Mouse (Mus musculus): Measurements from ENCODE around the gene 5330417H12Rik.

Gene 5330417H12Rik

GRCm38 (mm10) chr7:107628383-107628782 is 3.4 kb upstream of the 5330417H12Rik start:
- no peak for DNase-seq (ENCODE audit: extremely low read depth, low read depth)

- no peak for DNase-seq (ENCODE audit: extremely low read depth, low read depth)
These were observed 820 bp upstream of the 5330417H12Rik start for GRCm38 (mm10) chr7:107625781-107626180.

DNA sequence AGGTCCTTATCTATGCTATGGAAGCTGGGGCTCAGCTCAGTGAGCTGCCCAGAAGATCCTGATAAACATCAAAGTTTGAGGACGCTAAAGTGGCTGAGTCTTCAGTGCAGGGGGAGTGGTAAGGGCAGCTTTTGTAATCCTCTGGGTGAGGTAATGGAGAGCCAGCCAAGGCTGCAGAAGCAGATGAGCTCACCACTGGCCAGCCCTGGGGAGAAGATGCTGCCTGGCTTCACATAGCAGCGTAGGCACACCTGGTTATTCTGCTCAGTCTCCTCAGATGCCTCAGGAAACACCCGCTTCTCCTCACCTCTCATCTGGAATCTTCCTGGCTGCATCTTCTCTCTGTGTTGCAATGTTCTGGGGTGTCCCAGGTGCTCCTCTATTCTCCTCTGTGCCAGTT is 529 bp downstream of the 5330417H12Rik start:
- DNase-seq (ENCODE audit: extremely low read depth, low read depth): no peak

- no peak for DNase-seq (ENCODE audit: extremely low read depth, low read depth)
These were observed 4.8 kb downstream of the 5330417H12Rik start for GRCm38 (mm10) chr7:107620137-107620536.

GRCm38 (mm10) chr7:107619225-107619624 is 5.7 kb downstream of the 5330417H12Rik start:
- no peak for DNase-seq (ENCODE audit: extremely low read depth, low read depth)

- no peak for DNase-seq (ENCODE audit: extremely low read depth, low read depth)
These were observed 6.7 kb downstream of the 5330417H12Rik start for GRCm38 (mm10) chr7:107618028-107618992.

DNA sequence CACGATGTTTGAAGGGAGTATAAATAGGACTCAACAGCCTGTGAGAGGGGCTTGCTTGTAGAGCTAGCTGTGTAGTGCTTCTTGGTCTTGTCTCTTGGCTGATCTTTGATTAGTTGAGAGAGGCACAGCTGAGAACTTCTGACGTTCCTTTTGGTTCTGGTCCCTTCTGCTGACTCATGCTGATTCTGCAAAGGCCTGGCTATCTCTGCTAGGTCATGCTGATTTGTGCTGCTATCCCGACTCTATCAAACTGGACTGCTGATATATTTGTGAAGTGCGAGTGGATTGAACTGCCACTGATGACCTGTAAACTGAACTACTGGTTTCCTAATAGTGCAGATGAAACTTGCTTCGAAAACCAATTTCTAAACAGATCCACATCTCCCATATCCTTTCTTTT is 14.1 kb downstream of the 5330417H12Rik start:
- no peak for DNase-seq (ENCODE audit: extremely low read depth, low read depth)

DNA sequence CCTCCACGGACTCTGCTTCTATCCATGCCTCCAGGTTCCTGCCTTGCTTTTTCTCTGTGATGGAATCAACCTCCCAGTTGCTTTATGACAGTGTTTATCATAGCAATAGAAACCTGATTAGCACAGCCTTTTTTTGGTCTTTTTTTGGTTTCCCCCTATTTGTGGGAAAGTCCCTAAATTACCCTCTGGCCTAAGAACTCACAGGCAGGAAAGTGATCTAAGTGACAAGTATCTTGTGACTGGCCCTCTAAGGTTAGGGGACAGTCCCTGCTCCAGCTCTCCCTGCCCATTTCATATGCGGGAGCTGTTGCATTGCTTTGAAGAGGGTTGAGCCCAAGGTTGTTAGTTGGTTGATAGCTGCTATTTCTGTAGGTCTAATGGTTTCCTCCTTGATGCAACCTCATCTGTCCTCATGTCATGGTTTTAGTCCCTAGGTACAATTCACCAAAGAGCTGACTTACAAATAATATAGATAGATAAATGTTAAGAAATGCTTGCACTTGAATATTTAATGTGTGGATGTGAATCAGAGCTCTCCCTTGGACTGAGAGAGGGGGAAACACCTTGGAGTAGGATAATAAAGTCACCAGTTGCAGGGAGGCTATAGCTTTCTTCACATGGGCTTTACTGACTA is 15.2 kb downstream of the 5330417H12Rik start:
- DNase-seq (ENCODE audit: extremely low read depth, low read depth): no peak

DNA sequence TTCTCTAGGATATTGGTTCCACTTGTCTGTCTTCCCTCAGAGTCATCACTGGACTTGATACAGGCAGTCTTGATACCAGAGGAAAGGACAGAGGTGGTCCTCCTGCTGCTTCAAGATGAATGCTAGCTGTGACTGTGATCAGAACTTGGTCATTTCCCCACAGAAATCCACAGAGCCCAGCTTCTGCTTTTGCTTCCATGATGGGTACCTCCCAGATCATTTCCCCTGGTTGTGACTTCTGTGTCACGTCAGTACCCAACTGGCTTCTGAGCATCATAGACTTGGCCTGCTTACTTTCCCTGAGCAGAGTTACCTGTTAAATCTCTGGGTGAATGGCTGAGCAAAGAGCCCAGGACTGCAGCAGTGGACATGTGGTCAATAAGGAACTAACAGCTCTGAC is 17.2 kb downstream of the 5330417H12Rik start:
- no peak for DNase-seq (ENCODE audit: extremely low read depth, low read depth)

- no peak for DNase-seq (ENCODE audit: extremely low read depth, low read depth)
These were observed 22.0 kb downstream of the 5330417H12Rik start for GRCm38 (mm10) chr7:107602913-107603312.

DNA sequence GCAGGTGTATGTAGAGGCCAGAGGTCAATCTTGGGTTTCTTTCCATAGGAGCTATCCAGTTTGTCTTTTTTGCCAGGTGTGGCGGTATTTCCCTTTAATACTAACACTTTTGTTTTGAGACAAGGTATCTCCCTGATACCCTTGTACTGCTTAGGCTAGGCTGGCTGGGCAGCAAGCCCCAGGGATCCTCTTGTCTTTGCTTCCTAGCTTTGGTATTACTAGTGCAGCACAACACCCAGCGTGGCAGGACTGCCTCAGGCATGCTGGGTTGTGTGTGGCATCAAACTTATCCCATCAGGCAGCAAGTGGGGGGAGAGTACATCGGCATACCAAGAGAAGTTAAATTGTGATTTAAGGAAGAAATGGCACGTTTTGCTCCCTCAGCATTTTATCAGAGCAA is 22.5 kb downstream of the 5330417H12Rik start:
- DNase-seq (ENCODE audit: extremely low read depth, low read depth): no peak

- DNase-seq (ENCODE audit: extremely low read depth, low read depth): no peak
These were observed 24.3 kb downstream of the 5330417H12Rik start for GRCm38 (mm10) chr7:107600651-107601050.

DNA sequence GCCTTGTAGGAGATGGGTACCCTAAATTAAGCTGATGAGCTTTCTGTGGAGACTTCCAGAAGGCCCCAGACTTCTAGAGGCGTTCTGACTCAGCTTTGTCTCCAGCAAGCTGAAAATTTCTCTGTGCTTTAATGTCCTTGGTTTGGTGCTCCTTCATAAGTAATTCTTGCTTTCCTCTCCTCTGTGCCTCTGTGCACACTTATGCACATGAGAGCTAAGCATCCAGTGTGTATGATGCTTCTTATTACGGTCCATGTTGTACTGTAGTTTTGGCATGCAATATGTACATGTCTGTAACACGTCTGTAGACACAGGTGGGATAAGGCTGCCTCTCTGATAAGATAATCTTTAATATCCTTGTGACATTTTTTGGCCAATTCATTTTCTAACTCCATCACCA is 27.0 kb downstream of the 5330417H12Rik start:
- no peak for DNase-seq (ENCODE audit: extremely low read depth, low read depth)

DNA sequence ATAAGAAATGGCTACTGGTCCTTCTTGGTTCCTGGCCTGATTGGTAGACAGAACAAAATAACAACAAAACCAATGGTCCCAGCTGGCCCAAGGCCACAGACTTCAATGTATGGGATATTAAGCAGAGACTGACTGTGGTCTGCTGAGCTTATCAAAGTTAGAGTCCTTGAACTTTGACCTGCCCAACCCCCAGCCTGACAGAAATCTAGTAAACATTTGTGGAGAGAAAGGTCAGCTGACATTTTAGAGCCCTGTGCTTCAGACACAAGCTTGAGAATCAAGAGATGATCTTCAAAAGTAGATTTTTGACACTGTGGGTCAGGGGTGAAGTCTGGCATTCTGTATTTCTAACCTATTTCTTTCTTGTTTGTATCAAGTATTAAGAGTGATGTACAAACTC is 28.2 kb downstream of the 5330417H12Rik start:
- DNase-seq (ENCODE audit: extremely low read depth, low read depth): no peak

- no peak for DNase-seq (ENCODE audit: extremely low read depth, low read depth)
These were observed 29.5 kb downstream of the 5330417H12Rik start for GRCm38 (mm10) chr7:107595426-107595825.

DNA sequence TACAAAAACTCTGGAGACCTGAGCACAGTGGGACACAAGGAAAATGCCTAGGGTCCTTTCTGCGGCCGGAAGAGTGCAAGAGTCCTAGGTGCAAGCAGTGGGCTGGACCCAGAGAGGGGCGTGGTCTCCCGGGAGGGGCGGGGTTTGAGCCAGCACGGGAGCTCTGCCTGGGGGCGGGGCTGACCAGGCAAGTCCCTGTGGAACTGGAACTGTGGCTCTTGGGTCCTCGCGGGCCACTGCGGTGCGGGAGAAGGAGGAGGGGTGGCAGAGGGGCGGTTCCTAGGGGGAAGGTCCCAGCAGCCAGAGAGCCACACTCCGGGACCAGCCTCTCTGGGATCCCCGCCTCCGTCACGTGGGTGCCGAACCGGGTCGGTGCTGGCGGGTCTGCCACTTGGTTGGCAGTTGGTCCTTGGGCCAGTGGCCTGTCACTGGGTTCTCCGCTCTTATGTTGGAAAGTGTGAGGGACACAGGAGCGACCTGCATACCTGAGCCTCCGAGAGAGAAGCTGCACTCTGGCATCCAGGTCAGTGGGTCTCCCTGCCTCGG is 30.0 kb downstream of the 5330417H12Rik start, which contains the start of gene Ppfibp2:
Gene Ppfibp2 (plus strand): TSS at position 351 of the 546 bp plus-strand sequence.
- DNase-seq (ENCODE audit: extremely low read depth, low read depth): no peak

GRCm38 (mm10) chr7:107594325-107594856 is 30.6 kb downstream of the 5330417H12Rik start:
- DNase-seq (ENCODE audit: extremely low read depth, low read depth): no peak

DNA sequence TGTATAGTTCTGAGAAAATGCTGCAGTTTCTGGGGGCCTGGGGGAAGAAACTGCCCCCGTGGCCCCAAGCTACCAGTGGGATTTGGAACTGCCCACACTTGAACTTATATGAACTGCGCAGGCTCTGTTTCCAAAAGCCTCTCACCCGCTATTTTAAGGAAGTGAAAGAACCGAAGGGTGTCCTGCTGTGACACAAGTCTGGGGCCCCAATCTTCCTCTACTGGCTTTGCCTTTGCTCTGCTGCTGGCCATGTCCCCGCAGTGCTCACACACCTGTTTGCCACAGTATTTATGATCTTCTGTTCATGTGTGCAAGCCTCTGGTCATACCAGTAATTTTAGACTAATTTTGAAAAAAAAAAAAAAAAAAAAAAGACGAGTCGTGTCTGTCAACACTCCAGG is 31.1 kb downstream of the 5330417H12Rik start:
- no peak for DNase-seq (ENCODE audit: extremely low read depth, low read depth)

DNA sequence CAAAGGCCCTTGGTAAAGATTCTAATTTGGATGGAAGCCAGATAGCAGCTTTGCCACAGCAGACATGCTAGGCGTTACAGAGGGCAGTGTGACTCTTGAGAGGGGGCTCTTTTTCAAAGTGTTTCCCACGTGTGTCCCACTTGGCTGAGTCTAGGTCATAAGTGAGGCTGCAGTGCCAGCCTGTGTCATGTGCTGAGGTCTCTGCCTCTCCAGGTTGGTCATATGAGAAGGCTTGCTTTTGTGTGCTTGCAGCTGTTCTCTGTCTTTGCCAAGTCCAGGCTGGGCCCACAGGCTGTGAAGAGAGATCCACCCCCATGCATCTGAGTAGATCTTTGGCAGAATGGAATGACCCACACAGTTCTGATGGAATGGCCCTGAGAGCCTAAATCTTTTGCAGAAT is 32.3 kb downstream of the 5330417H12Rik start:
- DNase-seq (ENCODE audit: extremely low read depth, low read depth): no peak

DNA sequence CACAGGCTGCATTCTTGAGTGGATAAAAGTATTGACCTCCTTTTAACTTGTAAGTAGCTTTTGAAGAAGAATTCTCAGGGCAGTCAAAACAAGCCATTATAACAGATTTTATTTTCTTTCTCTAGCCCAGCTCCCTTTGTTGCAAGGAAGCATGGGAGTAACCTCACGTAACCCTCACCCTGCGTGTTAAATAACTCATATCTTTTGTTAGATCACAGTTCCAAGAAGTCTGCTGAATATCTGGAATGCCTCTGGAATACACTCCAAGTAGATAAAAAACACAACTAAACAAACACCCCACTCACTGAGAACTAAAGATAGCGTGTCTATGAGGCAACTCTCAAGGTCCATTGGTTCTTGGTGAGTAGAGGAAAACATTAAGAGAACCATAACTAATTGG is 50.7 kb downstream of the 5330417H12Rik start:
- DNase-seq (ENCODE audit: extremely low read depth, low read depth): no peak

All from MEL-GATA-1-ER (cell line).